Mouse (Mus musculus) layer of hippocampus, postnatal 14 days (tissue): ENCODE data around the gene Sdhaf1. TPM values are rescaled to one million over a fixed set of nuclear protein-coding genes. Genes with fewer than 3 reads are reported as not detected.

Experiments used
- DNase-seq, 2 experiments: peaks; one replicate each; pipeline ENCODE4 v3.0.0; 2021 to 2022; ENCODE audit warnings: low spot score in 2 of 2, mixed read lengths in 1 of 2
- long read RNA-seq, 2 experiments: library from polyadenylated mRNA; stranded (forward); transcript quantifications; one replicate each; pipeline ENCODE4 v2.0.0; 2021
- total RNA-seq, 2 experiments: library from RNA; stranded (reverse); gene quantifications; 2 replicates each; pipeline ENCODE4 v1.2.3; 2021

Sdhaf1 gene
- 1 to 10 TPM; 7.8 to 8.9 TPM for total RNA-seq
- long read RNA-seq, experiment 1, transcript Sdhaf1-201 (1 exons, 2,490 nt) = major isoform, 25 of 25 reads
- long read RNA-seq, experiment 1, partial matches to known transcripts = 0 of 25 reads
- long read RNA-seq, experiment 1, other reads (novel, unspliced or antisense) = 0 of 25 reads
- long read RNA-seq, experiment 2, transcript Sdhaf1-201 (1 exons, 2,490 nt) = major isoform, 45 of 45 reads
- long read RNA-seq, experiment 2, partial matches to known transcripts = 0 of 45 reads
- long read RNA-seq, experiment 2, other reads (novel, unspliced or antisense) = 0 of 45 reads

DNA sequence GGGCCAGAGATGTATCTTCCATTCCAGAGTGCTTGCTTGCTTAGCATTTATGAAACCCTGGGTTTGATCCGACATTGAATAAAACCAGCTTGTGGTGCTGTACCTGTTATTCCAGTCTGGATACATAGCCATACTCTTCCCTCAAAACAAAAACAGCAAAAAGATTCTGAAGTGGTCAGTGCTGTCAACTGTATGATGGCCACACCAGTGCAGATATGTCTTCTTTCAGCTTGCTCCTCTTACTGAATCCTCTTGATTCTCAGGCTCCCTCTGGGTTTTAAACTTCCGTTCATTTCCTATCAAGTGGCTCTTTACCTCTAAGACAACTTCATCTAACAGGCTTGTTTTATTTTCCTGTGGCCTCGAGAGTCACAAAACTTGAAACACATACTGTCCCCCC, at the start of gene Sdhaf1:
TSS of gene Sdhaf1 (minus strand) at position 101 of the 400 bp plus-strand sequence.
- DNase-seq = no peak

DNA sequence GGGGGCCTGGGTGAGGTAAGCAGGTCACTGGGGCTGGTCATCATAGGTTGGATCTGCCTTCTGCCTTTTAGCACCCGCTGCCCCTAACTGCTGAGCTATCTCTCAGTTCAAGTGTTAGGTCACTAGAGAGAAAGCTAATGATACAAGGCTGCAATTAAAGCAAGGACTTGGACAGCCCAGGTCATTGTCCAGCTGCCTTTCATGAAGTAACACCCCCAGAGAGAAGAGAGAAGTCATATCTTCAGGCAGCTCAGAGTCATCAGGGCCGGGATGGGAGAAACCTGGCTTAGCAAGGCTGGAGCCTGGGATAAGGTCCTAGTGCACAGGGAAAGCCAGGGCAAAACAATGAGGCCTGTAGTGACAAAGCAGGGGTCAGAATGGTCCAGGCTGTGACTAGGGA, 43.8 kb upstream of the Sdhaf1 start:
- DNase-seq = no peak

DNA sequence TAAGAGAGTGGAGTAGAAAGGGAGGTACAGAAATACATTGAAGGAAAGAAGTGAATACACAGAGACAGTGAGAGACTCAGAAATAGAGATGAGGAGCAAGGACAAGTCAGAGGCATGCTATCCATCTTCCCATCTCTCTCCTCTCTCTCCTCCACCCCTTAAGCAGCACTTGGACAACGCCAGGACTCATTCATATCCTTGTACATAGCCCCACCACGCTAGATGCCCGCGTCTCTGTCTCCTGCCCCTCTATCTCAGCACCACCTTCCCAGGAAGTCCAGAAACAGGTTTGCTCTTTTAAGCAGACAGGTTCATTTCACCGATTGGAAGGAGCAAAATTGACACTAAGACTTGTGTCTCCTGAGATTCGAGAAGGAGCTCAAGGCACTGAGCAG, 39.6 kb upstream of the Sdhaf1 start:
- DNase-seq = no peak

DNA sequence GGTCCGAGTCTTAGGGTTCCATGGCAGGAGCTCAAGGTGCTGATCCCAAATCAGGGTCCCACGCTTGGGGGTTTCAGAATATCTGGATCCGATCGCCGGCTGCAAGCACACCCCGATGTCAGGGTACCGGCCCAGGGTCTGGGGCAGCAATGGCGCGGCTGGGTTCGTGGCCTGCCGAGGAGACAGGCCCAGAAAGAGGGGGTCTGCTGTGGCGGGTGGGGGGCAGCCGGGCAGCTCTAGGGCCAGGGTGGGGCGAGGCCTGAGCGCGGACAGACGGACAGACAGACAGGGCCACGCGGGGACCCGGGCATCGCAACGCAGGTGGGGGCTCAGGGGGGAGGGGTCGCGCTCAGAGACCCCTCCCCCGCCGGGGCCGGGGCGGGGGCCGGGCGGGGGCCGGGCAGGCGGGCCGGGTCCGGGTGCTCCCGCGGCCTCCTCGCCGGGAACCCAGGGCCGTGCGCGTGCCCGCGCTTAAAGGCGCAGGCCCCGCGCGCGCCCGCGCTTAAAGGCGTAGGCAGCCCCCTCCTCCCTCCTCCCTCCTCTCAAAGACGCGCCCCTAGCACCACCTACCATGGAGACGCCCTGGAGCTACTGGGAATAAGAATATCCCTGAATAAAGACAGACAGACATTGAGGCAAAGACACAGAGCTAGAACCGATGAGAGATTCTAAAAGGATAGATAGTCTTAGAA, 39.1 kb upstream of the Sdhaf1 start, which contains the start of gene Lrfn3:
TSS of gene Lrfn3 (minus strand) at position 121 of the 692 bp plus-strand sequence.
- DNase-seq = peak; percentile 29 to 73

DNA sequence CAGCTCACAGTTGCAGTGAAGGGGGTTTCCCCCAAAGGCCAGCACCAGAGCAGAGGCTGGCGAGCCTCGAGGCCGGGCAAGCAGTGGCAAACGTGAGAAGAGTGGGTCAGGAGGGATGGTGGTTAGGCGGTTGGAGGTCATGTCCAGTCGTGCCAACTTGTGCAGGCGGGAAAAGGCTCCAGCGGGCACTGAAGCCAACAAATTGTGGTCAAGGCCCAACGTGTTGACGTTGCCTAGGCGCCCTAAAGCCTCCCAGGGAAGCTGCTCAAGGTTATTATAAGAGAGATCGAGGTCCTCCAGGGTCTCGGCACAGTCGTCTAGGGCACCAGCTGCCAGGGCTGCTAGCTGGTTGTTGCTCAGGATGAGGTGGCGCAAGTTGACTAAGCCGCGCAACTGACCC, 36.3 kb upstream of the Sdhaf1 start:
- no peak for DNase-seq

DNA sequence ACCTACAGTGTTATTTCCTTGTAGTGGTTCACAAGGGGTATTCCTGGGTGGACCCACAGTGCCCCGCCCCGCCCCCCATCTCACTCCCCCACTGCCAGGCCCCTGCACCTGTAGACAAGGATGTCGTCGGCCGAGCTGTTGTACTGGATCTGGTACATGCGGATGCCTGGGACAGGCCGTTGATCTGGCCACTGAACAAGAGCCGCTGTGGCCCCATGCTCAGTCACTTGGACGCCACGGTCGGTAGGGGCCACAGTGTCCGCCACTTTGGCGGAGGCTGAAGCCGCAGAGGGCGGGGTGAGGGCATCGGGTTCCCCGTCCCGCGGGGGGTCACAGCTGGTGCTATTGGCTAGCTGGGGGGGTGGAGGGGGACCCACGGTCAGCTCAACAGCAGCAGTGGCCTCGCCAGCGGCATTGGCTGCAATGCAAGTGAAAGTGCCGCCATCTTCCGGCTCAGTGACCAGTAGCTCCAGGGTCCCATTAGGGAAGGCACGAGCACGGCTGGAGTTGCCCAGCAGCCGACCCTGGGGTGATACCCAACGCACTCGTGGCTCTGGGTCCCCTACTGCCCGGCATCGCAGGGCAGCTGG, 35.7 kb upstream of the Sdhaf1 start:
- no peak for DNase-seq

DNA sequence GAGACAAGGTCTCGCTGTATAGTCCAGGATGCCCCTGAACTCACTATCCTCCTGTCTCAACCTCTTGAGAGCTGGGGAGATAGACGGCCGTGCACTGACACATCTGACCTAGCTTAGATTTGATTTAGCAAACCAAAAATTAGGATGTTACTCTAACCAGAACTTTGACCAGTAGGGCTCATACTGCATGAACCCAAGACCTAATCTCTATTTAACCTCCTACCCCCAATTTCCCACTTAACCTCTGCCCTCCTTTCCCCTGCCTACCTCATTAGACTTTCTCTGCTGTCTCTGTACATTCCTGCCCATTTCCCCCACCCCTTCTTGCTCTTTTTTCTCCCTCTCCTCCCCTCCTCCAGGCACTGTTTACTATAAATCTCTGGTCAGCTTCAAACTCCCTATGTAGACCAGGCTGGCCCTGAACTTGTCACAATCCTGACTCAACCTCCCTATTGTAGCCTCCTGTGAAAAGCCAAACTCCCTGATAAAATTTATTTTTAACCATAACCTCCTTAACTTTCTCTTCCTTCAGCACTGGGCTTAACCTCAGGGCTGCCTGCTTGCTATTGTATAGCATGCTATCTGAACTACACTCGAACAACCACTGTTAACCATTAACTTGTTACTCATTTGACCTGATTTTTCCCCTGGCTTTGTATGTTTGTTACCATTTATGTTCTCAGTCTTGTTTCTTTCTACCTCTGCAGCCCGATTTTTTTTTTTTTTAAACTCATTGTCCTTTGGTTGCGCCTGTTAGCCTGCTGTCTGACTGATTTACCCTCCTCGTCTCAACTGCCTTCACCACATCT, 34.9 kb upstream of the Sdhaf1 start:
- no peak for DNase-seq

DNA sequence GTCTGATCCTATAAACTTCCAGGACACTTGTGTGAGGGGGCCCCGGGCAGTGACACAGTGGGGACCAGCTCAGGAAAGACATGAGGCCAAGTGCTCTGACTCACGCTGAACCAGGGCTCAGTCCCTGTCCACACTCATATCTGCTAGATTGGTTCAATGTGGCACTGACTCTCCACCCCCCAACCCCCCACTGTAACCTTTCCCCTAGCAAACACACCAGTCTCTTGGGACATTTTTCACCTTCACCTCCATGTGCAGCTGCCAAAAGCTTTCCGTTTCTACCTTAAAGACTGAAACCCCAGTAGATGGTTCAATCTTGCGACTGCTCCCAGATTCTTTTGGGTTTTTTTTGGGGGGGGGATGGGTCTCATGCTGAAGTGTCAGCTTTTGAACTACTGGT, 30.4 kb upstream of the Sdhaf1 start:
- DNase-seq = no peak

DNA sequence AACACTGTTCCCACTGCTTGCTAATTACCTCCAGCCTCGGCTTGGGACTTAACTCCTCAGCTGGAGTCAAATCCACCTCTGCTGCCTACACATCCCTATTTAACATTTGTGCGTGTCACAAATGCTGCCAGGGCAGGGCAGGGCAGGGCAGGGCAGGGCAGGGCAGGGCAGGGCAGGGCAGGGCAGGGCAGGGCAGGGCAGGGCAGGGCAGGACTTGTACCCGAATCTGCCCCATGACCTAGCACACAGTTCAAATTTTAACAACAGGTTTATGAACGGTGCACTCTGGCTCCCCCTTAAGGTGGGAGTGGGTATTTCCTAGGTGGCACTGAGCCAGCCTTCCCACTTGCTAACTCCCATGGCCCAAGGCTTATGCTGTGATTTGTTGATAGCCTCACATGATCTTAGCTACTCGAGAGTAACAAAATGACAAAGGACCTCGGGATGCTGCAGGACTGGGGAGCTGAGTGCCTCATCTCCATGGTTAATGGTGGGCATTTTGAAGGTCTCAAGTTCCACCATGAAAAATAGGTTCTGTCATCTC, 29.7 kb upstream of the Sdhaf1 start:
- DNase-seq = peak; percentile 74 to 80

DNA sequence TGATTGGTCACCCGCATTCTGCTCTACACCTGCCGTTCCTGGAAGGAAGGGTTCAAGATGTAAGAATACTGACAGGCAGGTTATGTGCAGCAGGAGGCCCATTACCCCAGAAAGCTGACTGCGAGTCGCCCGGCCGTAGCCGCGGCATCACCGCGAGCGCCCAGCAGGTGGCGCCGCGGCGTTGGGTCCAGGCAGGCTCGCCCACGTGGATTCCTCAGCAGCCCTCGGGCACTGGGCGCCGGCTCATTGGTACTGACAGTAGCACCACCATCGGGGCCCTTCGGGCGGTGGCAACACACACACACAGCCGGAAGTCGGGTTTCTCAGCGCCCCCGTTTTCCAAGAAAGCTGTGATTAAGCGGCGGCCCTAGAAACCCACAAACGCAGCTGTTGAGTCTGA, 24.1 kb upstream of the Sdhaf1 start:
- peak; percentile 59 to 69 for DNase-seq

DNA sequence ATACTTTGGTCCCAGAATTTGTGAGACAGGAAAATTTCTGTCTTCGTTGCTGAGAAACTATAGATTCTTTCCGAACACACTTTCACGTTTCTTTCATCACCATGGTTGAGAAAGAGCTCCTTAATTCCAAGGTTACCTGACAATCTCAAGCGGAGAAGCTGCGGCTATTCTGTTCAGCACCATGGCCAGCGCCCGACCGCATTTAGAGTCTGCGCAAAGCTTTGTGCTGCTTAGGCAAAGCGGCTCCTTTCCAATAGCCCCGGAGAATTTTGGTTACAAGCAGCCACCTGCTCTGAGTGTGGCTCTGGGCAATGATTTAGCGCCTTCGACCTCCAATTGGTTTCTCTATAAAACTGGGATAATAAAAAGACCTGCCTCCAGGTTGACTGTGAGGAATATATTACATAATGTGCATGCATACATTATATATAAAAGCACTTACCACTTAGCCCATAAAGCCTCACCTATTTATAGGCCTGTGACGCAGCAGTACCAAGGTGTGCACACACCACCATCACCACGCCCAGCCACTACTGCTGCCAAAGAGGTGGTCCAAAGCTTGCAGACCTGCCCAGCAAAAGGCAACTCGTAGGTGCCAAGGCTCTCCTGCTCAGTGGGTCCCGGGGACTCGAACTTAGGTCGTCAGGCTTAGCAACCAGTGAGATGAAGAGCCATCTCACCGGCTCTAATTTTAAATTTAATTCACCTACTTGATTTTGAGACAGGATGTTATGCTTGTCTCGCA, 23.1 kb upstream of the Sdhaf1 start:
- DNase-seq = no peak

DNA sequence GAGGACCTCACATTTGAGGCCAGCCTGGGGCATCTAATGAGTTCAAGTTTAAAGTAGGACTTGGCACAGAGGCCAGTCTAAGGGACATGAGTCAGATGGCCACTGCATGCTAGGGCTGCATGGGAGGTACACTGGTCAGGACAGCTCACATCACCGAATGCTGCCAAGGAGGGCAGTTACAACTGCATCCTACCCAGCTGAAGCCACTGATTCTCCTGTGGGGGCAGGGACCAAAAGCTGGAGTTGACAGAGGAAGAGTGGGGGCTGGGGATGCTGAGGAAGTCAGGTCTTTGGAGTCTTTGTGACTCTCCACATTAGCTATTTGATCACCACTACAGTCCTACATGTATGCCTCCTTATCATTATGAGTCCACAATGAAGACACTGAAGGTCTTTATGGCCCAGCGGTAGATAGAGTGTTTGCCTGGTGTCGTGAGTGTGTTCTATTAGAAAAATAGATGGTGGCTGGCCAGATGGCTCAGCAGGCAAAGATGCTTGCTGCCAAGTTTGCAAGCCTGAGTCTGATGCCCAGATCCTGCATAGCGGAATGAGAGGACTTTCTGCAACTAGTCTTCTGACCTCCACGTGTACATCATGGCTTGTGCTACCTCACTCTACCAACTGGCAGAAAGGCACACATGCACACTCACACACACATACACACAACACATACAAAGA, 15.9 kb upstream of the Sdhaf1 start:
- no peak for DNase-seq

DNA sequence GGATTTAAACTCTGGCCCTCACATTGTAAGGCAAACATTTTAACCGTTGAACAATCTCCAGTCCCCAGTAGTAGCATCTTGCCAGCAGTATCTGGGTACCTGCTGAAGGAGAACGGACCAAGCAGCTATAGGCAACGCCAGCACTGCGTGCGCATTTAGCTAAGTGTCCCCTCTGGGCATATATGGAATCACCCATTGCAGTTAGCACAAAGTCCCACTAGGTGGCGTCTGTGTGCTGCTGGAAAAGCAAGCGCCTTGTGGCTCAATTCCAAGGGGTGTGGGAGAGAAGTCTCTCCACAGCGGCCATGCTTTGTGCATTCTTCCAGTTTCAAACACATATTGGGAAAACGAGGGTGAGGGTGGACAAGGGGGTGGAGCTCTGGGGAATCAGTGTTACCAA, 12.7 kb upstream of the Sdhaf1 start:
- peak; percentile 84 to 92 for DNase-seq

DNA sequence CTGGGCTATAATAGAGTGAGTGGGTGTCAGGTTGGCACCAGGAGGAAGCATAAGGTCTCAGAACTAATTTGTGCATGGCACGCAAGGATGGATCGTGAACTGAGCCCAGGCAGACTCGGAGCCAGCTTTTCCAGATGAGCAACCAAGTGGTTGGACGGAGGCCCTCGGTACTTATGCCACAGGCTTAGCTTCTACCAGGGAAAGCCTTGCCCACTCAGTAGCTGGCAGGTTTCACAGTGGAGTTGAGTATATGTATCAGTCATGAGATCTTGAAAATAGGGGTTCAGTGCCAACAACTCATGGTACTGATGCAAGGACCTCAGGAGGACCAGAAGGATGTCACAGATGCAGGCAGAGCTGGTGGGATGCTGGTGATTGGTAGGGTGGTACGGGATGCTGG, 12.0 kb upstream of the Sdhaf1 start:
- peak; percentile 61 to 82 for DNase-seq

DNA sequence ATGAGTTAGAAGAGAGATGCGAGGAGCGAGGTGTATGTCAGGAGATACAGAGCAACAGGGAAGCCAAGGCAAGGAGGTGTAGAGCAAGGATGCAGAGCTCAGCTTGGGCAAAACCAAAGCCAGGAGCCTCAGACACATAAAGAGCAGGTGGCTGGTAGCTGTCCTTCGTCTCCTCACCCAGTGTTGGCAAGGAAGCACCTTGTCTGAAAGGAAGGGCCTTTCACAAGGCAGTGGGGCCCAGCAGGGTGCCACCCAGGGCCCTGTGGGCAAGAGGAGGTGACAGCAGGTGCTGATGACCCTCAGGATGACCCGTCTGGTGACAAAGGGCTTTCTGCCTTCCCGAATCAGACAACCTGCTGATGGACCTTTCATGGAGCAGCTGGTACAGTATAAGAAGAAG, 10.9 kb upstream of the Sdhaf1 start:
- DNase-seq = no peak

DNA sequence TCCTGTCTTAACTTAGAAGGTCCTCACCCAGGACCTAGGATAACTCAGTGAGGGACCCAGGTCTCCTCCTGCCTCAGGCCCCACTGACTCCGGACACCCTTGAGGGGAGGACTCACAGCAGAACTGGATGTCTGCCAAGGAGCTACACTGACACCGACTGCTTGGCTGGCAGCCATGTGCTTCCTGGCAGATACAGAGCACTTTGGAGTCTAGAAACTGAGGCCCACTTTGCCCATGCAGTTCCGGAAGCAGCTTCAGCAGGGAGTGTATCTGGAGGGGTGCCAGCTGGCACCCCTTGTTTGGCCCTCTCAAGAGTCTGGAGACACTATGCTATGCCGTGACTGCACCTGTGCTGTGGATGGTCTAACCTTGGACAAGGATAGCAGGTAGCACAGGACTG, 9.7 kb upstream of the Sdhaf1 start:
- peak; percentile 50 to 81 for DNase-seq

DNA sequence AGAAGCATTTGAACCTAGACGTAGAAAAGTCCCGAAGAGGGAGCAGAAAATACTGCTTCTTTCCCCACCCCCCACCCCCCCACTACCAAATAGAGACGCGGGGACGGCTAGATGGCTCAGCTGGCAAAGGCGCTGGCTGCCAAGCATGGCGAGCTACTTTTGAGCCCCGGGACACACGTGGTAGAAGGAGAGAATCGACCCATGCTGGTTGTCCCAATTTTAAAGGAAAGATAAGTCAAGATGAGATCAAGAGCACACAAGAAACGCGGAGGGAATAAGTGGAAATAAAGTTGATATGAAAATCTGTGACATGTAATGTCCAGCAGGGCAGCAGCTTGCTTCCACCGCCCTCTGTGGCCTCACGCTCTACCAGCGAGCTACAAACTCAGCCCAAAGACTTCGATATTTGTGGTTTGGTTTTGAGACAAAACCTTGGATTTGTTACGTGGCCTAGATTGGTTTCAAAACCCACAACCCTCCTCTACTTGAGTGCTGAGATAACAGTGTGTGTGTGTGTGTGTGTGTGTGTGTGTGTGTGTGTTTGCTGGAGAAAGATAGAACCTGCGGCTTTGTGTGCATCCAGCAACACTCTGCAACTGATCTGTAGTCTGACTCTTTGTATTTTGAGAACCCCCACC, 9.0 kb upstream of the Sdhaf1 start:
- DNase-seq = no peak

DNA sequence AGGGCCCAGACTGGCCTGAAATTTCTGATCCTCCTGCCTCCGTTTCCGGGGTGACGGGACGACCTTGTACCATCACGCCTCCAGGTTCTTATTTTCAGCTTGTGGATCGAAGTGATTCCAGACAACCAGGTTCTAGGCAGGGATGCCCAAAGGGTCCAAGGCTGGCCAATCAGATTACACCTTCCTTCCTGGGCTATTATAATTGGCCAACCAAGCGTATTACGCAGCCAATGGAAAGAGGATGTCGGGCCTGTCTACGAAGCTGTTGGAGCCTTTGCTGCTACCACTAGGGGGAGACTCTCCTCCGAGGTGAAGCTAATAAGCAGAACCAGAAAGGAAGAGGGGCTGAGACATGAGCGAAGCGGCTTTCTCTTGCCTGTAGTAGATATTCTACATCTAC, 8.2 kb upstream of the Sdhaf1 start:
- DNase-seq = peak; percentile 85 to 96

DNA sequence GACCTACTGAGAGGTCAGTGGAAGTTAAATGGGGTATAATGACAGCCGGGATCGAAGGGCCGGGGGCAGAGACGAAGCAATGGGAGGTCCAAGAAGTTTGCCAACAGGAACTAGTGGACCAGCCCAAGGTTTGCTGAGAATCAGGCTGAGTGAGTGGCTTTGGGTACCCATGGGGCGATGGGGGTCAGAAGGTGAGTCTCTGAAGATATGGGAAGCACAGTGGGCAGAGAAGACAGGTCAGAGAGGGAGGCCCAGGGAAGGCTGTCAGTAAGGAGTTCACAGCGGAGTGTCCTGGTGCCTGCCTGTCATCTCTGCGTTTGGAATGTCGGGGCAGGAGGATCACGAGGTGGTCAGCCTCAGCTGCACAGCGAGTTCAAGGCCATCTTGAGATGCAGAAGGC, 4.7 kb upstream of the Sdhaf1 start:
- no peak for DNase-seq

DNA sequence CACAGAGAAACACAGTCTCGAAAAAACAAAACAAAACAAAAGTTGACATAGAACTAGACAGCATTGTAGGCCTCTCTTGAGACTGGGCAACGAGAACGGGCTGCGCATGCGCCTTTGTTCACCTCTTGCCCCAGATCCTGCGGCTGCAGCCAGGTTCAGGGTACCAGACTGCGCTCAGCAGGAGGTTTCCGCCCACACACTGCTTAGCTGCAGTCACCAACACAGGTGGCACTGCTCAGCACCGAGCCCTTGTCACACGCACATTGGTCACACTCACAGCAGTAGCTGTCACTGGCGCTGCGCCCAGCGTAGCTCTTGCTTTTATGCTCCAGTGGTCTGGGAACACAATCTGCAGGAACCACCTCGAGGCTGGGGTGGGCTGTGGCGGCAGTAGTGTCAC, 3.4 kb upstream of the Sdhaf1 start:
- no peak for DNase-seq
